Mouse (Mus musculus): ENCODE results near the gene Rin2. TPM values are rescaled to one million over a fixed set of nuclear protein-coding genes. Genes with fewer than 3 reads are reported as not detected.

Gene Rin2
- polyA plus RNA-seq, 1 experiment from 2014 or later = 56.0 TPM

DNA sequence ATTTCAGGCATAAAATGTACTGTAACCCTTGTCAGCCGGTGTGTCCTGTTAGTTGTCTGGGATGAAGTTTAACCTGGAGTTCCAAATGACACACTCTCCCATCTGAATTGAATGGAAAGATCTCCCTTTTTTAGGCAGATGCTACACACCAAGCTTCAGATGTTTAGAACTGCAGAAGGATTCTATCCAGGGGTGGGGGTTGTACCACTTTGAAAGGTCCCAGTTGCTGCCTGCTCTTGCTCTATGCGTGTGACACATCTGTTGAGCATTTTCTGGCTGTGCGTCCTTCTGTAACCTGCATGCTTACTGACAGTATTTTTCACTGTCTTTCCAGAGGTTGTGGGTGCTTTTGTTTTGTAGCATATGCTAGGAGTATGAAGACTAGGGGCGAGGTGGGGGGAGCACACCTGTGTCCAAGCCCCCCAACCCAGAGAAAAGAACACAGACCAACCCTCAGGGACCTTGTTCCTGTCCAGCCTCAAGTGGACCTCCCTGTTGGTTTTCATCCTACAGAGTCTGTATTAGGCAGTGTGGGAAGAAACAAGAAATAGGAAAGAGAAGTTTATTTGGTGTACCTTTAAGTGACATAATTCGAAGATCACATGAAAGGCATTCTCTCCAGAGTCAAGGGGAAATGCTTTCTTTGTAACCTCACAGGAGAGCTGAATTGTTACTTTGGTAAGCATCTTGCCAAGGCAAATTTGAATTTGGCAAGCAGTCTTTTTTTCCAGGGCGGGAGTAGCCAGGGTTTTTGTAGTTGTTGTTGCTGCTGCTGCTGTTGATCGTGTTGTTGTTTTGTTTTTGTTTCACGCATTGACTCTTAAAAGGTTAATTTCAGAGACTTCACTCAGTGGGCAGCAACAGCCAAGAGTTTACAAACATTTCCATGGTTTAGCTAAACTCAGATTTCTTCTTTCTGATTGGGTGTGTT is 186.4 kb downstream of the Rin2 start:
- Histone ChIP-seq H3K9me3 (no peaks in the 10 kb centered on the region), H3K27ac (peak overlapping the region; percentile 98), H3K4me3 (peak overlapping the region; percentile 57), H3K4me1 (peaks cover 50% of the 10 kb centered on the region), H3K27me3 (no peaks in the 10 kb centered on the region), H3K36me3 (peaks cover 10% of the 10 kb centered on the region), H3K9ac (peak overlapping the region; percentile 63), H3K4me2 (peak overlapping the region; percentile 55)
- ATAC-seq (ENCODE audit: insufficient number of reproducible peaks, low FRiP score, low TSS enrichment, low read depth) = no peak
- 20% methylated on average over 8 of the region's 8 CpGs for WGBS

DNA sequence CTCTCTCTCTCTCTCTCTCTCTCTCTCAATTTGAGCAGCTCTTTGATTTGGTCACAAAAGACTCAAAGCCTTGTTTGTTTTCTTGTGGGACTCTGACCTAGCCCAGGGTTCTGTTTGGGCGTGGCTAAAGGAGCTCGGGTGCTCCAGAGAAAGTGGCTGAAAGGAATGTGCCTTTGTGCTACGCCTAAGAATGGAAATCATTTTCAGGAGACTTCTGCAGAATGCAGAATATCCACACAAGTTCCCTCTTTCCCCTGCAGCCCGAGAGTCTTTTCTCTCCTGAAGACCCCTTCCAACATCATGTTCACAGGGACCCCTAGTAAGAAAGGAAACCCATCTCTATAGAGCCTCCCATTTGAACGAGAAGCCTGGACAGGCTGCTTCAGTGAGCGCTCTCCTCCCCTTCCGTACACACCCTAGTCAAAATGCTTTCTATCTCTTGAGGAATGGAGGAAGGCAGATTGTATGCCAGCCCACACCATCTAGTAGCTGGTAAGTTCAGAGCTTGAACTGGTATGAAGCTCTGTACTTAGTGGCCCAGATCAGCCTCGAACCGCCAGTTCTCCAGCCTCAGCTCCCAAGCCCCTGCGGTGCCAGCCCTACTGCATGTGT is 187.3 kb downstream of the Rin2 start:
- H3K27me3 ChIP-seq = no peaks in the 10 kb centered on the region
- H3K36me3 ChIP-seq = peaks cover 18% of the 10 kb centered on the region
- no peak for ATAC-seq (ENCODE audit: insufficient number of reproducible peaks, low FRiP score, low TSS enrichment, low read depth)
- H3K4me2 ChIP-seq = peak overlapping the region; percentile 55
- peak overlapping the region; percentile 57 for H3K4me3 ChIP-seq
- 22% methylated on average over 10 of the region's 10 CpGs for WGBS
- H3K4me1 ChIP-seq = peaks cover 46% of the 10 kb centered on the region
- peak overlapping the region; percentile 98 for H3K27ac ChIP-seq
- no peaks in the 10 kb centered on the region for H3K9me3 ChIP-seq
- H3K9ac ChIP-seq = peak overlapping the region; percentile 33

DNA sequence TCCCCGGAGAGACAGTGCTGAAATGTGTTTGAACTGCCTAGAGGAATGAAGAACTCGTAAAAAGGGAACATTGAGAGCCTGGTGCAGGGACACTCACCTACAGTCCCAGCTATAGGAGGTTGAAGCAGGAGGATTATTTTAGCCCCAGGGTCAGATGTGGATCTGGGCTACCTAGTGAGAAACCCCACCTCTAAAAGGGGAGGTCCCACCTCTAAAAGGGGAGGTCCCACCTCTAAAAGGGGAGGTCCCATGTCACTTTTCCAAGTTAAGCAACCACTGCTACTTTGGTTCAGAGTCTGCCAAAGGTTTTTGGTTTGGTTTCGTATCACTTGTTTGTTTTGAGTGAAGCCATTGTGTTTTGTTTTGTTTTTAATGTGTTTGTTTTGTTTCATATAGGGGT is 190.3 kb downstream of the Rin2 start:
- no peak for ATAC-seq (ENCODE audit: insufficient number of reproducible peaks, low FRiP score, low TSS enrichment, low read depth)
- H3K27me3 ChIP-seq = no peaks in the 10 kb centered on the region
- H3K4me3 ChIP-seq = no peak overlapping the region
- H3K36me3 ChIP-seq = peaks cover 45% of the 10 kb centered on the region
- H3K4me1 ChIP-seq = peaks cover 21% of the 10 kb centered on the region
- H3K9ac ChIP-seq = no peak overlapping the region
- WGBS = 73% methylated on average over 3 of the region's 3 CpGs
- no peaks in the 10 kb centered on the region for H3K9me3 ChIP-seq
- H3K27ac ChIP-seq = no peak overlapping the region
- no peak overlapping the region for H3K4me2 ChIP-seq

DNA sequence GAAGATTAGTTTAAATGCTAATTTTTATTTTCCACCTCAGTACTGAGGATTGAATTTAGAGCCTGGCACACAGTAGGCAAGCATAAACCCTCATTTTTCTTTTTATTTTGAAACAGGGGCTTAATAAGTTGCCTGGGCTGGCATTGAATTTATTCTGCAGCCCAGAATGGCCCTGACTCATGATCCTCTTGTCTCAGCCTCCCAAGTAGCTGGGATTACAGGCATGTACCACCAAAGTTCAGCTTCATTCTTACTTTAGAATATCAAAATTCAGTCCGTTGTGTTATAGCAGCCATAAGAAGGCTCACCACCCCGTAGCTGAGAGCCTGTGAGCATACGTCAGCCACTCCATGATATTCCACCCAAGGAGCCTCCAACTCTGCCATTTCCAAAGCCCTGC is 191.2 kb downstream of the Rin2 start:
- H3K27ac ChIP-seq = no peak overlapping the region
- H3K9ac ChIP-seq = no peak overlapping the region
- peaks cover 45% of the 10 kb centered on the region for H3K36me3 ChIP-seq
- H3K9me3 ChIP-seq = no peaks in the 10 kb centered on the region
- no peaks in the 10 kb centered on the region for H3K27me3 ChIP-seq
- 81% methylated on average over 3 of the region's 3 CpGs for WGBS
- H3K4me3 ChIP-seq = no peak overlapping the region
- H3K4me2 ChIP-seq = no peak overlapping the region
- ATAC-seq (ENCODE audit: insufficient number of reproducible peaks, low FRiP score, low TSS enrichment, low read depth) = no peak
- peaks cover 21% of the 10 kb centered on the region for H3K4me1 ChIP-seq

DNA sequence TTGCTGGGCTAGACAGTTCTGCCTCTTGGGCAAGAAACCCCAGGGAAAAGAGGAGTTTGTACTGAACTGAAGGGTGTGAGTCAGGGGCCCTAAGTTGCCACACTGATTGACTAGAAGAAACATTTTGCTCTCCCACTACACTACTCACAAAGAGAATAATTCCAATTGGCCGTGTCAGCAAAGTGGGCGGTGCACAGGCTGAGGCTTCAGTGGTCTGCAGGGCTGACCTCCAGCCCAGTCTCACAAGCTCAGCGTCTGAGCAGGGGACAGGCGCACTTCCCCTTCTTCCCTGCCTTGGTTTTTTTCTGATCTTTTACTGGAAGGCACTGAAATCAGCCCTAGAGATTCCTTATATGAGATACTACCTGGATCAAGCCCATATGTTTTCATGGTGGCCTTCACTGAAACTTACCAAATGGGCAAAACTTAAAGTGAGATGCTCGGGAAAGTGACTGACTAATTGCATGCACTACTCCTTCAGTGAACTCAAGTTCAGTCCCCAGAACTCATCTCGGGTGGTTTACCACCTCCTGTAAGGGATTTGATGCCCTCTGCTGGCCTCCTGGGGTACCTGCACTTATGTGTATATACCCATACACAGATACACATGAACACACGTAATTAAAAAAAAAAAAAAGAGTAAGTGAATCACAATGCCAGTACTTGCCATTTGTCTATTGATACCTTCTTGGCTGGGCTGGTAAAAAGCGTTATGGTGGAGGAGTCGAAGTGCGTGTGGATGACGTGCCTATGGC is 191.9 kb downstream of the Rin2 start:
- no peak for ATAC-seq (ENCODE audit: insufficient number of reproducible peaks, low FRiP score, low TSS enrichment, low read depth)
- Histone ChIP-seq H3K4me1 (peaks cover 19% of the 10 kb centered on the region), H3K27me3 (no peaks in the 10 kb centered on the region), H3K4me3 (no peak overlapping the region), H3K36me3 (peaks cover 45% of the 10 kb centered on the region), H3K9me3 (no peaks in the 10 kb centered on the region), H3K9ac (no peak overlapping the region), H3K4me2 (no peak overlapping the region), H3K27ac (no peak overlapping the region)
- 93% methylated on average over 11 of the region's 11 CpGs for WGBS

DNA sequence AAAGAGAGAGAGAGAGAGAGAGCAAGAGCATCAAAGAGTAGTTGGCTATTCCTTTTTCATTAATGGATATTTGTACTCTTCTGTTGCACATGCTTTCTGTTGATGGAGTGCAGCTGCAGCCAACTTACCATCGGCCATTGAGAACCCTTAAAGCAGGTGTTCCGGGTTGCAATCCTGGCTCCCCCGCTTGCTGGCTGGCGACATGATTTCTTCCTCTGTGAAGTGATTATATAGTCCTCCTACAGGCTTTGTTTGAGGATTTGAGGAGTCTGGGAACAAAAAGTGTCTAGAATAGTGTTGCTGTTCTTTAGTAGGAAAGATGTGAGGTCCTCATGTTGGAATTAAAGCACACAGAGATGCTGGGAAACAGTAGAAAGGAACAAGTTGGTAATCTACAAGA is 196.3 kb downstream of the Rin2 start:
- Histone ChIP-seq H3K4me2 (no peak overlapping the region), H3K4me3 (no peak overlapping the region), H3K9me3 (no peaks in the 10 kb centered on the region), H3K9ac (no peak overlapping the region), H3K27me3 (no peaks in the 10 kb centered on the region), H3K27ac (no peak overlapping the region), H3K4me1 (peaks cover 5% of the 10 kb centered on the region; the same call in 1 of the 2 replicates), H3K36me3 (peaks cover 39% of the 10 kb centered on the region)
- WGBS = 66% methylated on average over 4 of the region's 4 CpGs
- no peak for ATAC-seq (ENCODE audit: insufficient number of reproducible peaks, low FRiP score, low TSS enrichment, low read depth)

DNA sequence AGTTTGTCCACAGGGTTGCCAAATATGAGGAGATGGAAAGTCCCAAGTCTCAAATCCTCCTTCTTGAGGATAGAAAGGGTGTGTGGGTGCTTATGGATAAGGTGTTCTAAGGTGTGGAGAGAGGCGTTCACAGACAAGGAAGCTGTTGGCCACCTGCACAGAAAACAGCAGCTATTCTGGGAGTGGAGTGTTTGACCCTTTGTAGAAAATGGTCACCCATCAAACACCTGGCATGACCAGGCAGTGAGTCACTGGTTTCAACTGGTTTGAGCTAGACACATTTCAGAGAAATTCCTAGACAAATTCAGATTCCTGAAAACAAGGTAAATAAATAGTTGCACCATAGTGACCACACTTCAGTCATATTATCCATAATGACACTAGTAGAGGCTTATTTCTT is 197.1 kb downstream of the Rin2 start:
- Histone ChIP-seq H3K4me3 (no peak overlapping the region), H3K4me2 (no peak overlapping the region), H3K4me1 (peaks cover 3% of the 10 kb centered on the region; the same call in 1 of the 2 replicates), H3K36me3 (peaks cover 39% of the 10 kb centered on the region), H3K9ac (no peak overlapping the region), H3K27ac (no peak overlapping the region), H3K9me3 (no peaks in the 10 kb centered on the region), H3K27me3 (no peaks in the 10 kb centered on the region)
- WGBS = 88% methylated on average over 1 of the region's 1 CpGs
- no peak for ATAC-seq (ENCODE audit: insufficient number of reproducible peaks, low FRiP score, low TSS enrichment, low read depth)

DNA sequence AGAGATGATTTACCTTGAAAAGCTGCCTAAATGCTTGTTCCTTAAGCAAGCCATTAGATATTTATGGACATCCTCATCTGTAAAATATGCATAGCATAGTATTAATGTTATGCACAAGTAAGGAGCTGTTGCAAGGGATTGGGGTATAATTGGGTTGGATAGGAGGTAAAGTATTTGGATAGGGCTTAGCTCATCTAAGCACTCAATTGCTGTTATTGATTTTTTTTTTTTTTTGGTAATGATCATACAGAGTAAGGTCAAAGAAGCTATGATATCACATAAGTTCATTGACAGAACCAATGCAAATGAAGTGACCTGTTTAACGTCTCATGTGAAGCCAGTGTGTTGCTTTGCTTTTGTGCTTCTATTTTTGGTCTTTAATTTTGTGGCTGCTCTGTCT is 198.9 kb downstream of the Rin2 start:
- H3K4me3 ChIP-seq = no peak overlapping the region
- peaks cover 38% of the 10 kb centered on the region for H3K36me3 ChIP-seq
- peaks cover 3% of the 10 kb centered on the region; the same call in 1 of the 2 replicates for H3K4me1 ChIP-seq
- H3K4me2 ChIP-seq = no peak overlapping the region
- no peaks in the 10 kb centered on the region for H3K9me3 ChIP-seq
- no peak overlapping the region for H3K27ac ChIP-seq
- H3K9ac ChIP-seq = no peak overlapping the region
- H3K27me3 ChIP-seq = no peaks in the 10 kb centered on the region
- 83% methylated on average over 1 of the region's 1 CpGs for WGBS
- no peak for ATAC-seq (ENCODE audit: insufficient number of reproducible peaks, low FRiP score, low TSS enrichment, low read depth)

DNA sequence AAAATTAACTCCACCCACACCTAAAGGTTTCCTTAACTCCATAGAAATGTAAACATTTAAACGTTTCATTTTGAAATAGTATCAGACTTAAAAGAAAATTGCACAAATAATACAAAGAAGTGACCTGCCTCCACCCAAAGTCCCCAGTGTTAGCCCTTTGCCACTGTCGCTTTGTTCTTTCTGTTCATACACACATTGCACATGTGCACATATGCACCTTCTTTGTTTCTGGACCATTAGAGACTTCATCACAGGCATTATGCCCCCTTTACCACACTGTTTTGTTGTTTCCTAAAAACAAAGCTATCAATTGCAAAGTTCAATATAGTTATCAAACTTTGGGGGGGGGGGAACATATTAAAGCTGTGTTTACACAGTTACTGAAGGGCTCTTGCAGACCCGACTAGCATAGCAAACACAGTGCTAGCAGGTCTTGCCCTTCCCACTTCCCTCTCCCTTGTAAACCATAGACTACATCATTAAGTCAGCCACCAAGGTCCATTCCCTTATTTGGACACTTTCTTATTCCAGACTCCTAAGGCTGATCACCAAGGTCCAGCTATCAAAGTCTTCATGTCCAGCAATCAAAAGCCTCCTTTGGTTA is 200.0 kb downstream of the Rin2 start:
- Histone ChIP-seq H3K9ac (no peak overlapping the region), H3K9me3 (no peaks in the 10 kb centered on the region), H3K27ac (no peak overlapping the region), H3K4me3 (no peak overlapping the region), H3K36me3 (peaks cover 38% of the 10 kb centered on the region), H3K27me3 (no peaks in the 10 kb centered on the region), H3K4me1 (peaks cover 3% of the 10 kb centered on the region; the same call in 1 of the 2 replicates), H3K4me2 (no peak overlapping the region)
- no peak for ATAC-seq (ENCODE audit: insufficient number of reproducible peaks, low FRiP score, low TSS enrichment, low read depth)
- 61% methylated on average over 3 of the region's 3 CpGs for WGBS

DNA sequence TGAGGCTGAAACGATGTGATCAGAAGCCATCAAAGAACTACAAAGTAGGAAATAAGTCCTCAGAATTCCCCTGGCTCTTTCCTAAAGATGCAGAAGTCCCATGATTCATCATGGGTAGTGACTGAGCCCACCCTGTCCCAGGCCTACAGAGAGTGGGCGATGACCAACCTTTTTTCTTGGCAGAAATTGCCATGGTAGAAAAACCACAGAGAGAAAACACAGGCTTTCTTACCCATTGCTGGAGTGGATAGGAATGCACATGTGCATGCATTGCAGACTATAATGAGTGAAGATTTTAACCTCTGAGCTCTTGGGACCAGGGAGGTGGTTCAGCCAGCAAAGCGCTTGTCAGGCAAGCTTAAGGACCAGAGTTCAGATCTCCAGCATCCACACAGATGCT is 202.2 kb downstream of the Rin2 start:
- H3K36me3 ChIP-seq = peaks cover 43% of the 10 kb centered on the region
- no peak overlapping the region for H3K27ac ChIP-seq
- no peaks in the 10 kb centered on the region for H3K27me3 ChIP-seq
- no peak overlapping the region for H3K4me3 ChIP-seq
- no peak overlapping the region for H3K4me2 ChIP-seq
- no peaks in the 10 kb centered on the region for H3K9me3 ChIP-seq
- no peak overlapping the region for H3K9ac ChIP-seq
- peaks cover 24% of the 10 kb centered on the region for H3K4me1 ChIP-seq
- ATAC-seq (ENCODE audit: insufficient number of reproducible peaks, low FRiP score, low TSS enrichment, low read depth) = no peak
- 73% methylated on average over 3 of the region's 3 CpGs for WGBS

DNA sequence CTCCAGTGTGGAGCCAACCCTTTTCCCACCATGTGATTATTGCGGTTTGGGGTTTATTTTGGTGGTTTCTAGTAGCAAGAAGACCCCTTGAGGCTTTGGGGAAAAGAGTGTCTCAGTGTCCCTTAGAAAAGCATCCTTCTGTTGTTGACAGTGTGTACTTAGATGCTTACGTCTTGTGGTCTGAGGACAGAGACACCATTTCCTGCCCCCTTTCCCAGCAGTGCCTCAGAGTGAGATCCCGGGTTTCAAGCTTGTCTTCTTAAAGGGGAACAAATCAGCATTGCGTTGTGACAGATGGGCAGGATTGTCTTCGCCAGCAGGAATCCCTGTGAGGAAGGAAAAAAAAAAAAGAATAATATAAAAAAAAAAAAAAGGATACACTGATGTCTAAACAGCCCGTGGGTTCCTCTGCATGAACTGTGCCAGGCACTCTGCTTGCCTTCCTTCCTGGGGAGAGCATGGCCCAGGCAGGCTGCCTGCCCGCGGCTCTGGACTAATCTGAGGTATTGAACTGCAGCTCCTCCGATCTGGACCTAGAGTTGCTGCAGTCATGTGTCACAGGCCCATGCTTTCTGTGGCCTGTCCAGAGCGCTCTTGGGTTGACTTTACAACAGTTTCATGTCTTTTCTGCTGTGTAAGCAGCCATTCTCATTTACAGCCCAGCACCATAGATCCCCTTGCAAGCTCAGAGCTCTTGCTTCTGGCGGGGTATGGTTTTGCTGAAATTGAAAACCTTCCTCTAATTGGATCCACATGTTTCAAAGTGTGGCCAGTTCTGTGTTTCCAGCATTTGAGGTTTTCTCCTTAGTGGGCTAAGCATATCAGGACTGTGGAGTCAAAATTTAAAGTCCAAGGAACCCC is 206.1 kb downstream of the Rin2 start:
- peak; percentile 53 for ATAC-seq (ENCODE audit: insufficient number of reproducible peaks, low FRiP score, low TSS enrichment, low read depth)
- Histone ChIP-seq H3K27ac (peak overlapping the region; percentile 90), H3K9ac (no peak overlapping the region), H3K4me2 (peak overlapping the region; percentile 29; the same call in 1 of the 2 replicates), H3K27me3 (no peaks in the 10 kb centered on the region), H3K9me3 (no peaks in the 10 kb centered on the region), H3K4me1 (peaks cover 52% of the 10 kb centered on the region), H3K36me3 (peaks cover 62% of the 10 kb centered on the region), H3K4me3 (no peak overlapping the region)
- WGBS = 30% methylated on average over 11 of the region's 11 CpGs
